Mouse (Mus musculus): ENCODE data around the gene Tbx10. TPM values are rescaled to one million over a fixed set of nuclear protein-coding genes. Genes with fewer than 3 reads are reported as not detected.

Gene Tbx10
- total RNA-seq, 1 experiment from 2014 or later: not detected

DNA sequence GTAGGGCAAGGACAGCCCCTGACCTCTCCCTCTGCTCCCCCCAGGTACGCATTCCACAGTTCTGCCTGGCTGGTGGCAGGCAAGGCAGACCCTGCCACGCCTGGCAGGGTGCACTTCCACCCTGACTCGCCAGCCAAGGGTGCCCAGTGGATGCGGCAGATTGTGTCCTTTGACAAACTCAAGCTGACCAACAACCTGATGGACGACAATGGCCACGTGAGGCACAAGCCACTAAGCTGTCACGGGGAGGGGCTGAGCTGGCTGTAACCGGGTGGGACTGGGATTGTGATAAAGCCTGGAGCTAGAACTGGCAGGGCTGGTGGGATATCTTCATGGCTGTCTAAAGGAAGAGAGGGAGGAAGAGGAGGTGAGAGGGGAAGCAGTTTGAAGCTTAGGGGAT, 4.7 kb downstream of the Tbx10 start:
- no peak for ATAC-seq (replicated peaks in 1 of 2; ENCODE audit: insufficient read depth in 1 of 2, low FRiP score in 2 of 2, low TSS enrichment in 1 of 2, low read depth in 1 of 2, poor library complexity in 2 of 2, severe bottlenecking in 2 of 2)

- ATAC-seq (replicated peaks in 1 of 2; ENCODE audit: insufficient read depth in 1 of 2, low FRiP score in 2 of 2, low TSS enrichment in 1 of 2, low read depth in 1 of 2, poor library complexity in 2 of 2, severe bottlenecking in 2 of 2): no peak
Measured at GRCm38 (mm10) chr19:3998335-3998734, 5.8 kb downstream of the Tbx10 start.

- no peak; a peak in 1 of 4 replicates for ATAC-seq (replicated peaks in 1 of 2; ENCODE audit: insufficient read depth in 1 of 2, low FRiP score in 2 of 2, low TSS enrichment in 1 of 2, low read depth in 1 of 2, poor library complexity in 2 of 2, severe bottlenecking in 2 of 2)
Measured at GRCm38 (mm10) chr19:3999121-3999730, 6.7 kb downstream of the Tbx10 start.

- ATAC-seq (replicated peaks in 1 of 2; ENCODE audit: insufficient read depth in 1 of 2, low FRiP score in 2 of 2, low TSS enrichment in 1 of 2, low read depth in 1 of 2, poor library complexity in 2 of 2, severe bottlenecking in 2 of 2): peak; percentile 85 to 91
Measured at GRCm38 (mm10) chr19:4000119-4000900, 7.8 kb downstream of the Tbx10 start, which contains the start of the genes Nudt8 and Gm49405. Gene Nudt8 (plus strand): TSS chr19:4000580. Gene Gm49405 (plus strand): TSS chr19:4000626.

GRCm38 (mm10) chr19:4000949-4001525, 8.5 kb downstream of the Tbx10 start:
- ATAC-seq (replicated peaks in 1 of 2; ENCODE audit: insufficient read depth in 1 of 2, low FRiP score in 2 of 2, low TSS enrichment in 1 of 2, low read depth in 1 of 2, poor library complexity in 2 of 2, severe bottlenecking in 2 of 2): no peak

DNA sequence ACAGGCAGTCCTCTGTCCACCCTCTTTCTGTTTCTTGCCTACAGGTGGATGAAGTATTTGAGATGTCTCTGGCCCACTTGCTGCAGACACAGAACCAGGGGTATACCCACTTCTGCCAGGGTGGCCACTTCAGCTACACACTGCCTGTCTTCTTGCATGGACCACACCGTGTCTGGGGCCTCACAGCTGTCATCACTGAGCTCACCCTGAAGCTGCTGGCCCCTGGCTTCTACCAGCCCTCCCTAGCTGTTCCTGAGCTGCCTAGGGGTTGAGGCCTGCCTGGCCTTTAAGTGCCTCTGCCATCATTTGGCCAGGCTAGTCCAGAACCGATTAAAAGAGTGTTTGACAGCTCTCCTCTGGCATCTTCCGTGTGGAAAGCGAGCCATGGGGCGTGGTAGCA, 9.2 kb downstream of the Tbx10 start:
- no peak for ATAC-seq (replicated peaks in 1 of 2; ENCODE audit: insufficient read depth in 1 of 2, low FRiP score in 2 of 2, low TSS enrichment in 1 of 2, low read depth in 1 of 2, poor library complexity in 2 of 2, severe bottlenecking in 2 of 2)

DNA sequence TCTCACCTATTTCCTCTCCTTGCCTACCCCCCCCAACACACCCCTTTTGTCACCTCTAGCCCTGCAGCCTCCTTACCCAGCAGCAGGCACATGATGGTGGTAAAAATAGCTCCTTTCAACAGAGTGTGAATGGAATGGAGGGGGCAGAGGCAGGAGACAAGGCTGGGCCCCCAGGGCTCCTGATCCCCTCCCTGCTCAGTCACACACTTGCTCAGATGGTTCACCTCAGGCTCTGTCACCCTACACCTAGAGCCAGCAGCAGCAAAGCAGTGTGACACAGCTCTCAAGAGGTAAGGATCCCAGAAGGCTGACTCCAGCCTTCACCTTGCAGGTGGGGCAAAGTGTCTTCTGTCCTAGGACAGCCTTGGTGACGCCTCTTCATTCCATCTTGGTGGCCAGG, 10.6 kb downstream of the Tbx10 start, which contains the start of gene Doc2g:
Gene Doc2g, plus strand, starts transcription at position 202 of the 400 bp plus-strand sequence.
- ATAC-seq (replicated peaks in 1 of 2; ENCODE audit: insufficient read depth in 1 of 2, low FRiP score in 2 of 2, low TSS enrichment in 1 of 2, low read depth in 1 of 2, poor library complexity in 2 of 2, severe bottlenecking in 2 of 2): no peak

DNA sequence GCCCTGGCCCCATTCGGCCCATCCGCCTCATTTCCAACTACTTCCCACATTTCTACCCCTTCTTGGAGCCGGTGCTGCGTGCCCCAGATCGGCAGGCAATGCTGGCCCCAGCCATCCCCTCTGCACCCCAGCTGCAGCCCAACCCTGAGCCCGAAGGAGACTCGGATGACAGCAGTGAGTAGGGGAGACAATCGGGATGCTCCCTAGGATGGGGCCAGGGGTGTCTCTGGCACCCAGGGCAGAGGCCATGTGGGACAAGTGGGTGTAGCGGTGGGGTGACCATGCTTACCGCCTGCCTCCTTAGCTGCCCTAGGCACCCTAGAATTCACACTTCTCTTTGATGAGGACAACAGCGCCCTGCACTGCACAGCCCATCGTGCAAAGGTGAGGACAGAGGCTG, 11.1 kb downstream of the Tbx10 start:
- ATAC-seq (replicated peaks in 1 of 2; ENCODE audit: insufficient read depth in 1 of 2, low FRiP score in 2 of 2, low TSS enrichment in 1 of 2, low read depth in 1 of 2, poor library complexity in 2 of 2, severe bottlenecking in 2 of 2): no peak

DNA sequence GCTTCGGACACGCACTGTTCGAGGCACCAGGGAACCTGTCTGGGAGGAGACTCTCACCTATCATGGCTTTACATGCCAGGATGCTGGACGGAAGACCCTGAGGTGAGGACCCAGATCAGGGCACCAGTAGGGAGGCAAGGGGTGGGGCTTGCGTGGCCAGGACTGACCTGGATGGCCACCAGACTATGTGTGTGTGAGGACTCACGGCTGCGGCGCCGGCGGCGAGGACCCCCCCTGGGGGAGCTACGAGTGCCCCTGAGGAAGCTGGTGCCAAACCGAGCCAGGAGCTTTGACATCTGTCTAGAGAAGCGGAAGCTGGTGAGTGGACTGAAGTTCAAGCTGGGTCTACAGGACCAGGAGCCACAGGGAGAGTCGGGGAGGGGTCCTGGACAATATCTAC, 11.8 kb downstream of the Tbx10 start:
- ATAC-seq (replicated peaks in 1 of 2; ENCODE audit: insufficient read depth in 1 of 2, low FRiP score in 2 of 2, low TSS enrichment in 1 of 2, low read depth in 1 of 2, poor library complexity in 2 of 2, severe bottlenecking in 2 of 2): no peak

GRCm38 (mm10) chr19:4005091-4005490, 12.5 kb downstream of the Tbx10 start:
- ATAC-seq (replicated peaks in 1 of 2; ENCODE audit: insufficient read depth in 1 of 2, low FRiP score in 2 of 2, low TSS enrichment in 1 of 2, low read depth in 1 of 2, poor library complexity in 2 of 2, severe bottlenecking in 2 of 2): no peak

DNA sequence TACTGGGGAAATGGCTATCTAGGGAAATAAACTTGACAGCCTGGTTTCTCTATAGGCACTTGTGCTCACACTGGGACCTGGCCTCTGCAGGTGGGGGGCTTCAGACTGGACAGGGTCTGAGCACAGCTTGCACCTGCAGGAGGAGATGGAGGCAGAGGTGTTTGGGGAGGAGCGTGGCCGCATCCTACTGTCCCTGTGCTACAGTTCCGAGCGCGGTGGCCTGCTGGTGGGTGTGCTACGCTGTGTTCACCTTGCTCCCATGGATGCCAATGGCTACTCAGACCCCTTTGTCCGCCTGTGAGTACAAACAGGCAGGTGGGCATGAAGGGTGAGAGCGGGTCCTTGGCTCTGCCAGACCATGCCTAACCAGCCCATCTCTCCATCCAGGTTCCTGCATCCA, 13.4 kb downstream of the Tbx10 start:
- ATAC-seq (replicated peaks in 1 of 2; ENCODE audit: insufficient read depth in 1 of 2, low FRiP score in 2 of 2, low TSS enrichment in 1 of 2, low read depth in 1 of 2, poor library complexity in 2 of 2, severe bottlenecking in 2 of 2): no peak

GRCm38 (mm10) chr19:4011086-4011485, 18.5 kb downstream of the Tbx10 start:
- no peak for ATAC-seq (replicated peaks in 1 of 2; ENCODE audit: insufficient read depth in 1 of 2, low FRiP score in 2 of 2, low TSS enrichment in 1 of 2, low read depth in 1 of 2, poor library complexity in 2 of 2, severe bottlenecking in 2 of 2)

- ATAC-seq (replicated peaks in 1 of 2; ENCODE audit: insufficient read depth in 1 of 2, low FRiP score in 2 of 2, low TSS enrichment in 1 of 2, low read depth in 1 of 2, poor library complexity in 2 of 2, severe bottlenecking in 2 of 2): peak; percentile 97 to 98
Measured at GRCm38 (mm10) chr19:4012432-4013022, 20.0 kb downstream of the Tbx10 start, which contains the start of gene Ndufv1. Gene Ndufv1 (minus strand): TSS chr19:4012806.

DNA sequence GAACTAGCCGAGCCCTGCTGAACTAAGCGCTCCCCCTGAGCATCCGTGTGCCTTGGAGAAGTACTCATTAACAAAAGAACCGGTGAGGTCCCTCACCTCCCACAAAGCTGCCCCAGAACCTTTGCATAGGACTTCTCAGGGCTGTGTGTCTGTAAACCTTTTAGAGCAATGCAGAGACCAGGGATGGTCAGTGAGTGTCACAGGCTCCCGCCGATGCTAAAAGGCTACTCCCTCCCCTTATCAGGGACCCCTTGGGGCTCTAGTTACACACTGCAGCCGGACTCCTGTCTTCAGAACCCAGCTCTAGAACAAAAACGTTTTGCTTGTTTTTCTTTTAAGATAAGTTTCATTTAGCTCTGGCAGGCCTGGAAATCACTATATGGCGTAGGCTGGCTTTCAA, 20.5 kb downstream of the Tbx10 start:
- ATAC-seq (replicated peaks in 1 of 2; ENCODE audit: insufficient read depth in 1 of 2, low FRiP score in 2 of 2, low TSS enrichment in 1 of 2, low read depth in 1 of 2, poor library complexity in 2 of 2, severe bottlenecking in 2 of 2): peak in 1 of 2 experiments; percentile 44; a peak in 2 of 4 replicates

DNA sequence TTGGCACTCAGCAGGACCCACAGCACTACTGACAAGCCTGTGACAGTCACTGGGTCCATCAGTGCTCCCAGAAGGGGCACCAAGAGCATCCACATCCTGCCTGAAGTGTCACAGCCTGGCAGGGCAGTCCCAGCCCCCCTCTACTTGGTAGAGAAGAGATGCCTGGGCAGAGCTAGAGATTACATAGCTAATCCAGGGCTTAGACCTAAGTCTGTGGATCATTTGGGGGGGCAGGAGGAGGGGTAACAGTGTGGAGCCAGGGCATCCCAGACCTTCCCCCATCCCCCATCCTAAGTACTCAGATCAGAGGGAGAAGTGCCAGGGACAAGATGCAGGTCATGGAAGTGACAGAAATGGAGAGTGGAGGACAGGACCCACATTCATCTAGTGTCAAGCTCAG, 22.2 kb downstream of the Tbx10 start:
- ATAC-seq (replicated peaks in 1 of 2; ENCODE audit: insufficient read depth in 1 of 2, low FRiP score in 2 of 2, low TSS enrichment in 1 of 2, low read depth in 1 of 2, poor library complexity in 2 of 2, severe bottlenecking in 2 of 2): no peak

DNA sequence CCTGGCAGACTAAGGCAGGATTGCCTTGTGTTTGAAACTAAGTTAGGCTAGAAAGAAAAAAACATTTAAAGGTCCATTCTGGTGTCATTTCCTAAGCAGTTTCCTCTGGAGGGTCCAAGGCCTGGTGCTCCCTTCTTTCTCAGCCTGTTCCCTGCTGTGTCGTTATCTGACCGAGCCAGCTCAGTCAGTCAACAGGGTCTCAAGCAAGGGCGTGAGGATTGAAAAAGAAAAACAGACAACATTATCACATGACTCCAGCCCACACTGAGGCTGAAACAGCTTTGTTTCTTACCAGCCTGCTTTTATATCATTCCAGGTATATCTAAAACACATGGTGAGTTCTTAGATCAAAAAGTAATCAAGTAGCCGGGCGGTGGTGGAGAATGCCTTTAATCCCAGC, 23.1 kb downstream of the Tbx10 start:
- no peak for ATAC-seq (replicated peaks in 1 of 2; ENCODE audit: insufficient read depth in 1 of 2, low FRiP score in 2 of 2, low TSS enrichment in 1 of 2, low read depth in 1 of 2, poor library complexity in 2 of 2, severe bottlenecking in 2 of 2)

- no peak for ATAC-seq (replicated peaks in 1 of 2; ENCODE audit: insufficient read depth in 1 of 2, low FRiP score in 2 of 2, low TSS enrichment in 1 of 2, low read depth in 1 of 2, poor library complexity in 2 of 2, severe bottlenecking in 2 of 2)
Measured at GRCm38 (mm10) chr19:4017921-4018587, 25.5 kb downstream of the Tbx10 start.
